Mouse (Mus musculus) erythroblast, embryonic 14.5 days (primary cell): ENCODE measurements around the gene Ttc38.

Experiments used
- GATA1 ChIP-seq: IDR thresholded peaks from 2 replicates; pipeline ENCODE4 v1.6.1; 2012; ENCODE audit warnings: low read length, inconsistent platforms, mixed read lengths
- TAL1 ChIP-seq: IDR thresholded peaks from 3 replicates; pipeline ENCODE4 v1.6.1; 2012; ENCODE audit warnings: low read length, inconsistent platforms, mixed read lengths

DNA sequence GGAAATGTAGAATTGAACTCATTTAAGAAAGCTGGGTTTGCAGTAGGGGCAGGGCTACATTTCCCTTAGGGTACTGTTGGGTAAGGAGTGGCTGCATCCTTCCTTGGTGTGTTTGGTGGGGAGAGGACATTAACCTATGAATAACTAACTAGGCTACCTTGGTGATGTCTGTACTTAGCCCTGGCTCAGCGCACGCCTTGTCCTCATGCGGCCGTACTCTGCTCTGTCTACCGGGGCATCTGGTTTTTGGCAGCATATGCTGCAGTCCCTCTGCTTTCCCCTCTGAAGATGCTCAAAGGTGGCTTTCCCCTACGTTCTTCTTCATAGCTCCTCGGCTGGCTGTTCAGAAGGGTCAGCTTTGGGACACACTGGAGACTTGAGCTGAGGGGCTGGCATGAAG is 45.2 kb downstream of the Ttc38 start:
- TF ChIP-seq GATA1 = no peak
- TF ChIP-seq TAL1 = no peak
